Mouse (Mus musculus) gastrocnemius, postnatal 25 days (tissue): ENCODE measurements at regions not wholly inside any gene's neighbourhood (a gene's known extent, or its start where the extent isn't known, plus 50 kb on each side); places are given as distances from the start of the nearest gene placed in this dataset.

Experiments
- DNase-seq: peaks from one replicate; pipeline ENCODE4 v3.0.0; 2022

DNA sequence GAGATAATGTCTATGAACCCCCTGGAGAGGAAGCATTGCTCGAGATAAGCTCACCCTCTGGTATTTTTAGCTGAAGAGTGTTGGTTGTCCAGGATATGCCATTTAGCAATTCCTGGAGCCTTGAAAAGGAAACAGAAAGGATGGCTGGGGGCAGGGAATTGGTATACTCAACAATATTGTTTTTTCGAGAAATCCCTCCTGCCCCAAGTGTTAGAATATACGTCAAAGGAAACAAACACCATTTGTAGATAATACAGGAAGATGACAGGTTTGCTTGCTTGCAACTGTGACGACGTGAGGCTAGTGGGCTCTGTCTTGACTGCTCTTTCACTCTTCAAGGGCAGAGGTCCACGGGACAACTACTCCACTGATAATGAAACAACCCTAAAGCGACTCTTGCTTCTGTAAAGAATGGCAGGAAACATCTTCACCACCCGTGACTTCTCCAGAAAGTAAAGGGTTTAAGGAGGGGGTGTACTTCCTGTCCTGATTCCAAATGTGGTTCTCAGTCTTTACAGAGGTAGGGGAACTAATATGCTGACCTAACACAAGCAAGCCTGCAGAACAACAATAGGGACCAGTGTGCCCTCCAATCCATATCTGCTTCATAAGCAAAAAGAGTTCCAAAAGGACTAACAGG is 270.3 kb downstream of the Ets1 start:
- DNase-seq: no peak

- no peak for DNase-seq
Measured at GRCm38 (mm10) chr9:32910641-32911040, 274.6 kb downstream of the Ets1 start.

DNA sequence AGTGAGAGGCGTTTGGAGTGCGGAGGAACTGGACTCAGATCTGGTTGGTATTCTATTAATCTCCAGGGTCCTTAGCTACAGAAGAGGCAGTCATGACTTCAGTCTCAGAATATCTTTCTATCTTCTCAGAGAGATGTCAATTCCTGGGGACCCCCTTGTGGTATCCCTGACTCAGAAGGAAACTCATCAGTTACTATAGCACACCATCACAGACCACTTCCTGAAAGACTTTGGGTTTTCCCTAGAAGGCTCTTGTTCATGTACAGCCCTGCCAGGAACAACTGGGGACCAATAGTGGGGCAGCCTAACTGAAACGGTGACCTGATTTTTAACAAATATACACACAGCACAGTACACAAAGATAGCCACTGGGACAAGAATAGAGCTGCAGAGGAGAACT is 279.6 kb downstream of the Ets1 start:
- DNase-seq: no peak

DNA sequence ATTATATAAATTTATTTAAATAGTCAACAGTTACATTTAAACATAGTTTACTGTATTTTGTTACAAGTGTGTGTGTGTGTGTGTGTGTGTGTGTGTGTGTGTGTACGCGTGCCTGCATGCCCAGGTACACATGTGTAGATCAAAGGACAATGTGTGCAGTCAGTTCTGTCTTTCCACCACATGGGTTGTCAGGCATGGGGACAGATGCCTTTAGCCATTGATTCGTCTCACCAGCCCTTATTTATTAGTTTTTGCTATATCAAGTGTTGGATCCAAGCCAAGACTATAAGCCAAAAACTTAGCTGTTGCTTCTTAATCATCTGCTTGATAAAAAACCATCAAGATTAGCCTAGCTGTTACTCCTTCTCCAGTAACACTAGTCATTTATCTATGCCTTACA is 280.7 kb downstream of the Ets1 start:
- no peak for DNase-seq

DNA sequence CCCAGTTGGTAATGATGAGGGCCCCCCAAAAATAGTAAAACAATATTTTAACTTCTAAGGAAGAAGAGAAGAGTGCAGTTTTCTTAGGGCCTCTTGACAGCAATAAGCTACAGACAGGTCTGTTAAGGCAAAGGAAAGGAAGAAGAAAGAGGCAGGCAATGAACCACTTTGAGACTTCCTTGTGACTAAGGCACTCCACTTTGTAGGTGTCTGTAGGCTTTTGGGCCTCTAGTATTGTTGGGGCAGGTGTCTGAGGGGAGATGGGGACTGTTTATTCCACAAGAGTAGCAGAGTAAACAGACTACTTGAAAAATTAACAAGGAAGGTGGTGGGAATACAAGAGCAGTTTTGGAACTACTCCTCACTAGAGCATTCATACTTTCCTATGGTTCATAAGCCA is 287.9 kb downstream of the Ets1 start:
- no peak for DNase-seq

DNA sequence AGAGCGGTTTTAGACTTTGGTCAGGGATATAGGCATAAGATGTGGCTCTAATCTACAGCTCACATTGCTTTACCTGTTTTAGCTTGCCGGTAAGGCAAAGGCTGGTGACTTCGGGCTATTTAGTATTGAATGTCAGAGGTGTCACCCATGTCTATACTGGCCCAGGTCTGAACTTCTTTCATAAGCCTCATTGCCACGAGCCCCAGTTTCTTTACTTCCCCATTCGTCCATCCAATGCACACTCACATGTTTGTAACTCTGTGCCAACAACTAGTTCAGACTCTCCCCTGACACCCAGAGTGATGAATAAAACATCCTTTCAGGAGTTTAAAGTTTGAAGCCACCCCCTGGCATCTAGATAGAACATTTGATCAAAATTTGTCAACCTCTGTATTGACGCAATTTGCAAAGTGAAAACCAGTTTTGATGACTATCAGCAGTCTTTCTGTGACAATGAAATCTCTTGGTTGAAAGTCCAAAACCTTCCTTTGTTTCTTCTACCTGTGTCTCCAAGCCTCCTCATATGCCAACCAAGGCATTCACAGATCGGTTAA is 288.4 kb downstream of the Ets1 start:
- no peak for DNase-seq

- DNase-seq: no peak
Measured at GRCm38 (mm10) chr9:32925036-32925435, 289.0 kb downstream of the Ets1 start.

GRCm38 (mm10) chr9:32925720-32926595 is 289.9 kb downstream of the Ets1 start:
- no peak for DNase-seq

DNA sequence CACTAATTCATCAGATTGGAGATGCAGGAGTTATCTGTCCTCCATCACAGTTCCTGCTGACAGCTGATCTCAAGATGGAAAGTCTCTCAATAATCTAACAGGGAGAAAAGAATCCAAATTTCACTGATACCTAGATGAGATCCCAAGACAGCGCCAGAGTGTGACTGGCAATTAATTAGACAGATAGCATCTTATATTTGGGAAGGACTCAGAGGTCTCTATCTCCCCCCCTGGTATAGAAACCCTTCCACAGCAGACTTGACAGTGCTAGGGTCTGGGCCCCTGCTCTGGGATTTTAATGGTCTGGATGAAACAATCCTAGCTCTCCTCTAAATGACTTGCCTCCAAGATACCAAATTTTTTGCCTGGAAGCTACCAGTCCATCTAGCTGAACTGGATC is 291.6 kb downstream of the Ets1 start:
- no peak for DNase-seq

DNA sequence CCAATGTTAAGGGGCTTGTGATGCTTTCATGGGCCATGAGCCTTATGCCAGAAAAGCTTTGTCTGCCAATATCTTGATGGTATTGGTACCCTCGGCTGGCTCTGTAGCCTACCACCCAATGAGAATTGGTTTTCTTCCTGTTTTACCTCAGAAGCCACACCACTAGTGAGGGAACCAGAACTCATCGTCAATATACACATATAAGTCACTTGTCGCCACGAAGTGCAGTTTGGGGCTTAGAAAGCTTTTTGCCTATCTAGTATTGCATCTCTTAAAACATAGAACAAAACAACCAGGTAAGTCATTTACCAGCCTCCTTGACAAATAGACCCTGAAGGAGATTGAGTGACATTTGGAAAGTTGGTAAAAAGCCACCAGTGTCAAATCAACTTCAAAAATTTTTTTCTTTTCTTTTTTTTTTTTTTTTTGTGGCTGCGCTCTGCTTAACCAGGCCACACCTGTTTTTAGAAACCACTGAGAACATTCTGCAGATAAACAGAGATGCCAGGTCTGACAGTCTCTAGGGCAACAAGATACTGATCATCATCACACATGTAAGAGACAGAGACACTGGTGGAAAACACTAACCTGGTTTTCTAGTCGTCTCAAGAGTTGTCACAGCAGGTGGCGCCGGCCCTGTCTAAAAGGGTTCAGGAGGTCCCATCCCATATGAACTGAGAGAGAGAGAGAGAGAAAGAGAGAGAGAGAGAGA is 292.4 kb downstream of the Ets1 start:
- no peak for DNase-seq

DNA sequence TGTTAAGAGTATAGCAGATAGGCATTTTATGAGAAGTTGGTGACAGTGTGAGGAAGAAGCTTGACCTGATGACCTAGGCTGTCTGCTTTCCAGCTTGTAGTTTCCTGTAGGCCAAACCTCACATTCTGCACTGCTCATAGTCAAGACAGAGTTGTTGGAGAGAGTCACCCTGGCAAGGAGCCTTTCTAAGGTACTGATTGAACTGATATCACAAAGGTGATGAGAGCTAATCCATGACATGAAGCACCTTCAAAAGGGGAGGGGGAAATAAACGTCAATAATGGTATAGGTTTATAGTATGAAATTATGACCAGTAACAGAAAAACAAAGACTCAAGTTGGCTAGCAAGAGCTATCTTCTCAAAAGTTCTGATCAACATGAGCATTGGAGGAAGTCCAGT is 293.3 kb downstream of the Ets1 start:
- no peak for DNase-seq

GRCm38 (mm10) chr9:32929826-32930225 is 293.8 kb downstream of the Ets1 start:
- no peak for DNase-seq

DNA sequence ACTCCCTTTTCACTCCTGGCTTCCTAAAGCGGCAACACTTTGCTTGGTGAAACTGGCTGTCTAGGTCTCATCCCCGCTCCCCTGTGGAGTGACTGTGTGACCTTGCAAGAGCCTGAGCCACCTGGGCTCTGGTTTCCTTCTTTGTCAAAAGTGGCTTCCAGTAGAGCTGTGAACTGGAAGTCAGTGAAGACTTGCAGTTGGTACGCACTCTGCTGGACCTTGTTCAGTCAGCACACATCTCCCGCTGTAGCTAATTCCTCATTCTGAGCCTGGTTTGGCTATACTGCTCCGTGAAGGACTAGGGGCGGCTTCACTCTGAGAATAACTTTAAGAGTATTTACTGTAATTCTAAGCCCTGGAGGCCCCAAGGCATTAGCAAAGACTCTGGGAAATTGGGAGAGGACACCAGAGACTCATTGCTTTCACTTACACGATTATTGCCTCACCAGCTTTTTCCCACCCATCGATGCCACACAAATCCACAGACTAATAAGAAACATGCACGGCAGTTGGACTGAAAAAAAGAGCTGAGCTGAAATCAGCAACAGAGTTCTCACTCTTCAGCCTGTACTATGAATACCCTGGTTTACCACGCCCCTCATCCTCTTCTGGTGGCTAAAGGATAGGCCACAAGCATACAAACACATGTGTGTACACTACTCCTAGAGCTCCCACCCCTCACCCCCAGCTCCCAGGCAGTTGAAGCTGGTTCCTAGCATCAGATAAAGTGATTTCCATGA is 295.4 kb downstream of the Ets1 start:
- DNase-seq: no peak

DNA sequence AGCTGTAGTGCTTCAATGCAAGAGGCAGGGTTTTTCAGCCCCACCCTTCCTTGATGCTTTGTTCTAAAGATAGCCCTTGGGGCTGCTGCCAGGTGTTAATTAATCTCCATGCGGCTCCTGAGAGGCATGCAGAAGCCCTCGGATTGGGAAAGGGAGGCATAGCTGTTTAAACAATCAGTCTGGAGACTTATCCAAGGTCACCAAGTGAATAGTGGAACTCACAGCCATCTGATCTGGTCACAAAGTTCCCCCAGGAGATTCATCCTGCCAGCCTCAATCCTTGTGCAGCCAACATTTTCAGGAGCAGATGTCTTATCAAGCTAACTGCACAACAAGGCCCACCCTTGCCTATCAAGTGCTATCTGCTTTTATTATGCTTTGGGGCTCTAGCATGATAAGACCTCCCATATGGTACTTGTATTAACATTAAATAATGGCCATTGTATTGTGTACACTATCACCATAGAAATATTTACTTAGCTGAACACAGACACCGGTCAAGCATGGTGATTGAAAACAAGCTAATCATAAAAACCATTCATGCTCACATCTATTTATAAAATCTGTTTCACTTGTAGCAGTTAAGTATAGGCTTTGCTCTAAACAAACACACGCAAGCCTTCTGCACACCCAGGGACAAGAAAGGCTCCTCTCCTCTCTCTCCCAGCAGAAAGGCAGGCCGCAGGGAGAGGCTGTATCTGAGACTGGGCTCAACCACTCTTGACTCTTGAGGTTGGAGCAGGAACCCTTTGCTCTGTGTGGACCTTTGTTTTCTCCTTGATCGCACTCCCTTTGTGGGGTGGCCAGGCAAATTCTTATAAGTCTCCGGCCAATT is 297.4 kb downstream of the Ets1 start:
- DNase-seq: peak; percentile 37

DNA sequence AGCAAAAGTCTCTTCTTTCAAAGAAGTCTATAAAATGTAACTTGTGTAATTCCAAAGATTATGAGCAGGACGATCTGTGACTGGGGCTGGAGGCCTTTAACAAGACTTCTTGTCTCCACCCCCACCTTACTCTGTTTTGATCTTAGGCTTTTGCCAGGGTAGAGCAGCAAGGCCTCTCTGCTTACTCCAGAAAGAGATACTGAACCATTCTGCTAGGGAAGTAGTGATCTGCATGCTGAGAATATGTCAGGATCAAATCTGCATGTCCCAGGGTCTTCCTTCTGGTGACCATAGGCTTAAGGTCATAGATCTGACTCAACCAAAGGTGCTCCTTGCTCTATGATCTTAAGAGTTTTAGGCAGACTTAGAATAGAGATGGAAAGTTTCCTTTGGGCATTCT is 298.4 kb downstream of the Ets1 start:
- DNase-seq: no peak

GRCm38 (mm10) chr9:32936462-32936861 is 300.4 kb downstream of the Ets1 start:
- no peak for DNase-seq

- DNase-seq: peak; percentile 27
Measured at GRCm38 (mm10) chr9:32937391-32937790, 301.4 kb downstream of the Ets1 start.

DNA sequence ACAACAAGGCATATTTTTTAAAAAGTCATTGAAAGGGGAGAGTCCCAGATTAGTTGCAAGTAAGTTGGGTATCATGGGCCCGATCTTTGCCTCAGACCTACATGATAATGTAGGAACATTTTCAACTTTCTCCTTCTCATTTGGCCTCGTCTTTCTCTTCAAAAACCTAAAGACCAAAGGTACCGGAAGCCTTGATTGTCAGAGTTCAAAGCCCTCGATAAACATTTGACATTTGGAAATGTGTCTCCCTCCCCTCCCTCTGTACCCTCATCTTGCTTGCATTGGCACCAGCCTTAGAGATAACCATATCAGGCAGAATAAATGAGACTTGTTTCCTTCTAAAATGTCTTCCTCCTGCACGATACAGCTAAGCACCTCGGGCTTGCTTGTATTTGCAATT is 302.8 kb downstream of the Ets1 start:
- DNase-seq: no peak

DNA sequence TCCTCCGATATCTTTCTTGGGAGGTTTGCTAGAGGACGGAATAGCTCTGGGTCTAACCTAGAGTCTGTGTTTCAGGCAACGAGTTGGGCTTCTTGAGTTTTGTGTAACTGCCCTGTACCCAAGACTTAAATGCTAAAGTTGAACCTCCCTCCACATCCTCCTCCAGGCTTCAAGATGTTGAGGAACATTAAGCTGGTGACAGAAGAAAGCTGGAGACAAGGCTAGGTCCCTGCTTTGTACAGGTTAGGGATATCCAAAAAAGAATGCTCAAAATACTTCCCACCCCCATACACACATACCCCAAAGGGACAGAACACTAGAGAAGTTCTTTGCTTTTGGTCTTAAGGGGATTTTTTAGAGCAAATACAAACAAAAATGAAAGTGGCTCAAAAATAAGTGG is 303.6 kb downstream of the Ets1 start:
- DNase-seq: no peak

GRCm38 (mm10) chr9:32940111-32940813 is 304.2 kb downstream of the Ets1 start:
- peak; percentile 47 for DNase-seq
